Mouse (Mus musculus) inflammation-experienced regulatory T-cells, adult 16 weeks (primary cell): ENCODE data around the gene Stap2. TPM values are rescaled to one million over a fixed set of nuclear protein-coding genes. Genes with fewer than 3 reads are reported as not detected.

Experiments
- polyA plus RNA-seq: library from polyadenylated mRNA; unstranded; fragments of 100-300 nt; shearing (Covaris generic); gene quantifications from one replicate; pipeline ENCODE4 v1.2.1, GENCODE M21; 2017

Stap2 gene
- polyA plus RNA-seq, result 0.45 TPM

GRCm38 (mm10) chr17:56005415-56006061 is at the start of gene Stap2, which contains the start of gene Mpnd:
TSS of gene Stap2 (minus strand) at chr17:56005584.
TSS of gene Mpnd (plus strand) at chr17:56005711.

DNA sequence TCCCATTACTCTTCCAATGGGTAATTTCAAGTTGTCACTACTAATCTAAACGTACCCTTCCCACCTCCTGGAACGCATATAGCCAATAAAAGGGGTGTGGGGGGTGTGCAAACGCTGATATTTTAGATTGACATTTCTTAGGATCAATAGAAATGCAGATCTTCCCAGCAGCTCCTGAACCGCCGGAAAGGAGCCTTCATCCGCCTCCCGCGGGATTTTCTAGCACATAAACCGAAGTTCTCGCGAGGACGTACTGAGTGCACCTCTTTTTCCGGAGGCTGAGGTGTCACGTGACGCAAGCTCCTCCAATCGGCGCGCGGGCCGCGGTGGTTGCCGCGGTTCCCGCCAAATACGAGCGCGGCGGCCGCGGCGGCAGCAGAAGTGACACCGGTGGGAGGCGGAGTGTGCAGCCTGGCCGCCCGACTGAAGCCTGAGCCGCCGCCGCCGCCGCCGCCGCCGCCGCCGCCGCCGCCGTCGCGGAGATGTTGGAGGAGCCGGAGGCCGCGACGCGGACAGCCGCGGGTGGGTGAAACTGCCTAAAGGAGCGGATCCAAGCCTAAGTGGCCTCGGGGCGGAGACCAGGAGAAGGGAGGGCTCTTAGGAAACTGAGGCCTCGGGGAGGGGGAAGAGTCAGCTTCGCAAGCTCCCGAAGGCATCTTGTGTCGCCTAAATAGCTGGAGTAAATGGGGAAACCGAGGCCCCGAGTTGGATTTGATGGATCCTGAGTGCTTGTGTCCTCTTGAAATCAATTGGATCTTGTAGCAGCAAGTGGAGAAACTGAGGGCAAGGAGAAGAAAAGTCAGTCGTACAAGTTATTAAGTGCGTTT is 34.9 kb upstream of the Stap2 start, which contains the start of gene Chaf1a:
Gene Chaf1a, plus strand, starts transcription at position 410 of the 827 bp plus-strand sequence.

GRCm38 (mm10) chr17:56036176-56036900 is 31.0 kb upstream of the Stap2 start, which contains the start of gene Sh3gl1:
TSS of gene Sh3gl1 (minus strand) at chr17:56036635.

GRCm38 (mm10) chr17:55986030-55986961 is 19.1 kb downstream of the Stap2 start, which contains the start of gene Fsd1:
TSS of gene Fsd1 (plus strand) at chr17:55986509.

DNA sequence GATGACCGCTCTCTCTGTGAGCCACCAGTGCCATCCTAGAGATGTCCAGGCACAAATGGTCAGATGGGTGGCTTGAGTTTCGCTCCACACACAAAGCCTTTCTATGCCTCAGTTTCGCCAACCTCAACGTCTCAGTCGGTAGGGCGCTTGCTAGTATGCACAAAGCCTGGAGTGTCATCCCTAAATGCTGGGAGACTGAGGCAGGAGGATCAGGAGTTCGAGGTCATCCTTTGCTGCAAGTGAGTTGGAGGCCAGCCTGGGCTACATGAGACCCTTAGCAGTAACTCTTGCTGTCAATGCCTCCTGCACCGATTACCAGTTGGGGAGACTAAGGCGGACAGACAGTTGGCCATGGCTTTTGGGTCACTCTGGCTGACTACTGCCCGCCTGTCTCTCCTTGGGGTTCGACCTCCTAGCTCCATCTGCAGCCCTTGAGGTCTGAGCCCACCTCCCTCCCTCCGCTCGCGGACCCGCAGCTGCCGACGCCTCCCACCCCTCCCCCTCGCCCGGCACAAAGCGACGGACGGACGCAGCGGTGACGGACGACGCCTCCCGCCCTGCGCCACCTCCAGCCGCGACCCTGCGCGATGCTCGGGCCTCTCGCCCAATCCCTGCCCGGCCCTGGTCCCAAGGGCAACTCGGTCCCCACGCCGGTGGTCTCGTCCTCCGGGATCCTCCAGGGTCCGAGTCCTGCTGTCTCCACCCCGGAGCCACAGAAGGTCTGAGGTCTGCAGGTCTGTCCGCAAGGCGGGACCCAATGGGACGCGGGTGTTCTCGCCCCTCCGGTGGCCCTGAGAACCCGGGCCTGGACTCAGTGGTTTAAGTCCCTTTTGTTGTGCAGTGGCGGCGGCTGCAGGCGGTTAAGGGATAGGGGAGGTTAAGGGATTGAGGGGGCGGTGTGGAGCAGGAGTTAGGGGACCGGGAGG is 35.2 kb downstream of the Stap2 start, which contains the start of gene Shd:
Gene Shd, plus strand, starts transcription at position 502 of the 926 bp plus-strand sequence.

DNA sequence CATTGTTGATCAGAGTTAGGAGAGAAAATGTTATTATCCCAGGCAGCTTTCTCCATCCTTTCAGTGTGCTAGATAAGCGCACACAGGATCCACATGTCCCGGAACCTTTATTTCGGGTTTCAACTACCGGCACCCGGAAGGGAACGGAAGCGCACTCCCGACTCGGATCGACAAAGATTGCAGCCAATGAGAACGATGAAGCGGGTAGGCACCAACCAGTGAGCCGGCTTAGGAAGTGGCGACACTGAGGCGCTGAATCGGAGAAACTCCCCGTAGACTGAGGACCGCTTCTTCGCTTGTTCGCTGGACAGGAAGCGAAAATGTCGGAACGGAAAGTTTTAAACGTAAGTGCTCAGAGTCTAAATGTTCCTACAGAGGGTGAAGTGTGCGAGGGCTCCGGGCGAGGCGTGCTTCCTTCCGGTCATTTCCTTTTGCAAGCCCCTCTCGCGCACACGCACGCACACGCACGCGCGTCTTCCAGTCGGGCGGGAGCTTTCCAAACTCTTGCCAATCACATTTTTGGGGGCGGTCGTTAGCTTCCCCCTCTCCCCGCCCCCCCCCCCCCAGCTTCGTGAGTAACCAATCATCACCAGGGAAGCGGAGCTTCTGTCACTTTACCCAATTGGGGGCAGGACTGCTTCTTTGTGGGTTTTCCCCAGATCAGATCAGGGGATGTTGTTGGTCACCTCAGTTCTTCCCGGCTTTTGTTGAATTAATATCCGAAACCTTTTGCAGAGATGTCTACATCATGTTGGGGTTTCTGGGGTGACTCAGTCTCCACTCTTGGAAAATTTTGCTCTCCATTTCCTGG is 46.3 kb downstream of the Stap2 start, which contains the start of gene Yju2:
Gene Yju2, plus strand, starts transcription at position 182 of the 811 bp plus-strand sequence.

GRCm38 (mm10) chr17:55952447-55953027 is 52.8 kb downstream of the Stap2 start, which contains the start of gene Ebi3:
TSS of gene Ebi3 (plus strand) at chr17:55952640.

DNA sequence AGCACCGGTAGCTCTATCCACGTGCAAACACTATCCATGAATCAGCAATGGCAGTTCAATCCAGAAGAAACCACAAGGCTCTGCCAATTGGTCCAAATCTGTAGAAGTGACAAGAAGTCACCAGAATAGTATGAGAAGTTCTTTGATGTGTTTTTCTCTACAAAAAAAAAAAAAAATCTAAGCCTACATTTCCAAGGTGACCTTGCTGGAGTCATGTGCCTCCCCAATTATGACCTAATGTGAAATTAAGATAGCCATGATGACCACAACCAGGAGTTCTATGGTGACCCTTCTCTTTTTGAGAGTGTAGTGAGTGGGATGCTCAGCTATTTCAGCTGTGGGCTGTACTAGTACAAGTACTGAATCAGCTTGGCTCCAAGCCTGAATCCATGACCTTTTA is 56.0 kb downstream of the Stap2 start, which contains the start of gene Zfp119b:
Gene Zfp119b, minus strand, starts transcription at position 101 of the 400 bp plus-strand sequence.

Other genes with a start within 250 kb of the Stap2 start
- gene Zfp119a, start 126.7 kb downstream of the Stap2 start, polyA plus RNA-seq, result 32.1 TPM
- 35.2 TPM for gene Zfp959, start 113.5 kb downstream of the Stap2 start, polyA plus RNA-seq
- 15.8 TPM for gene Zfp119b, start 56.1 kb downstream of the Stap2 start, polyA plus RNA-seq
- gene Ebi3, start 52.9 kb downstream of the Stap2 start, polyA plus RNA-seq, result 71.8 TPM
- 38.5 TPM for gene Yju2, start 46.5 kb downstream of the Stap2 start, polyA plus RNA-seq
- gene Shd, start 35.1 kb downstream of the Stap2 start, polyA plus RNA-seq, result not detected
- not detected for gene Fsd1, start 19.1 kb downstream of the Stap2 start, polyA plus RNA-seq
- 50.2 TPM for gene Mpnd, start 127 bp upstream of the Stap2 start, polyA plus RNA-seq
- 199 TPM for gene Sh3gl1, start 31.1 kb upstream of the Stap2 start, polyA plus RNA-seq
- 0.71 TPM for gene Chaf1a, start 34.9 kb upstream of the Stap2 start, polyA plus RNA-seq
- 88.2 TPM for gene Ubxn6, start 69.4 kb upstream of the Stap2 start, polyA plus RNA-seq
- 160 TPM for gene Hdgfl2, start 74.0 kb upstream of the Stap2 start, polyA plus RNA-seq
- not detected for gene Plin4, start 104.2 kb upstream of the Stap2 start, polyA plus RNA-seq
- gene Plin5, start 112.0 kb upstream of the Stap2 start, polyA plus RNA-seq, result not detected
- not detected for gene Lrg1, start 116.4 kb upstream of the Stap2 start, polyA plus RNA-seq
- gene Sema6b, start 134.8 kb upstream of the Stap2 start, polyA plus RNA-seq, result not detected
- gene Tnfaip8l1, start 156.9 kb upstream of the Stap2 start, polyA plus RNA-seq, result 35.0 TPM
- gene Mydgf, start 178.3 kb upstream of the Stap2 start, polyA plus RNA-seq, result 61.5 TPM
- gene Dpp9, start 213.3 kb upstream of the Stap2 start, polyA plus RNA-seq, result 45.3 TPM